Mouse (Mus musculus) liver, embryonic 11.5 days (tissue): ENCODE results near the gene Inpp5k. TPM values are rescaled to one million over a fixed set of nuclear protein-coding genes. Genes with fewer than 3 reads are reported as not detected.

ENCODE experiments used
- ATAC-seq: fragments of 200-750 bp; cut with Nextera tagmentation; replicated peaks from 2 replicates; pipeline ENCODE4 v1.8.0; 2017; ENCODE audit warnings: moderate number of reproducible peaks, mild to moderate bottlenecking, moderate TSS enrichment, moderate library complexity; ENCODE audit not compliant: low FRiP score
- DNase-seq: peaks from one replicate; pipeline ENCODE4 v3.0.0-alpha.2; 2017; ENCODE audit warnings: low spot score
- H3K27ac ChIP-seq: fragments of 300-500 bp; sonication (generic); 2 replicates; pipeline ENCODE4 v1.5.1; 2014; ENCODE audit warnings: mild to moderate bottlenecking, low read depth, low read length, control low read depth
- H3K27me3 ChIP-seq: fragments of 300-500 bp; sonication (generic); replicated peaks from 2 replicates; pipeline ENCODE4 v1.6.1; 2014; ENCODE audit warnings: low read length, mixed read lengths; ENCODE audit not compliant: control insufficient read depth, insufficient read depth
- H3K36me3 ChIP-seq: fragments of 300-500 bp; sonication (generic); 2 replicates; pipeline ENCODE4 v1.6.1; 2014; ENCODE audit warnings: mild to moderate bottlenecking, low read length, moderate library complexity, mixed read lengths; ENCODE audit not compliant: control insufficient read depth, insufficient read depth
- H3K4me1 ChIP-seq: fragments of 300-500 bp; sonication (generic); replicated peaks from 2 replicates; pipeline ENCODE4 v1.6.1; 2014; ENCODE audit warnings: low read length, mixed read lengths; ENCODE audit not compliant: control insufficient read depth, insufficient read depth
- H3K4me2 ChIP-seq: fragments of 300-500 bp; sonication (generic); 2 replicates; pipeline ENCODE4 v1.6.1; 2014; ENCODE audit warnings: mild to moderate bottlenecking, control low read depth, moderate library complexity
- H3K4me3 ChIP-seq: fragments of 300-500 bp; sonication (generic); 2 replicates; pipeline ENCODE4 v1.5.1; 2014; ENCODE audit warnings: low read depth, low read length, control low read depth
- H3K9ac ChIP-seq: fragments of 300-500 bp; sonication (generic); 2 replicates; pipeline ENCODE4 v1.6.1; 2014; ENCODE audit warnings: low read depth, low read length, control low read depth
- H3K9me3 ChIP-seq: fragments of 300-500 bp; sonication (generic); 2 replicates; pipeline ENCODE4 v1.6.1; 2016; ENCODE audit warnings: low read length, inconsistent platforms, mixed read lengths; ENCODE audit not compliant: control insufficient read depth
- WGBS: fragments of 180-500 bp; shearing (Covaris S2); extraction: QIAGEN DNeasy Blood & Tissue Kit; methylation state at CpG from one replicate; pipeline ENCODE4 v1.1.7; 2014; 5-methylcytosine and 5-hydroxymethylcytosine counted together
- polyA plus RNA-seq: library from polyadenylated mRNA; unstranded; fragments of >200 nt; fragmentation: Nextera tagmentation; extraction: Ambion mirVana; gene quantifications from 2 replicates; pipeline ENCODE4 v1.2.1, GENCODE M21; 2014

Gene Inpp5k
- polyA plus RNA-seq = 21.9 and 22.2 TPM in 2 replicates

- H3K4me3 ChIP-seq = peak within 1 kb of the TSS; percentile 89
- peak within 1 kb of the TSS; percentile 74 for H3K27ac ChIP-seq
- peaks cover 16% of the 10 kb centered on the region for H3K4me1 ChIP-seq
- under 1% methylated on average over 53 of the region's 53 CpGs for WGBS
- peaks cover 17% of the 10 kb centered on the region for H3K36me3 ChIP-seq
- peak within 1 kb of the TSS; percentile 94 for H3K4me2 ChIP-seq
- H3K9ac ChIP-seq = peak within 1 kb of the TSS; percentile 85
- no peaks in the 10 kb centered on the region for H3K27me3 ChIP-seq
- ATAC-seq = peak; percentile 99
- DNase-seq = peak; percentile 91
- no peaks in the 10 kb centered on the region for H3K9me3 ChIP-seq
Measured at GRCm38 (mm10) chr11:75630645-75631229, at the start of gene Inpp5k. Gene Inpp5k (plus strand): TSS chr11:75630988.

GRCm38 (mm10) chr11:75581495-75582149 lies 49.2 kb upstream of the Inpp5k start:
- H3K27me3 ChIP-seq = no peaks in the 10 kb centered on the region
- DNase-seq (no peak), ATAC-seq (no peak)
- H3K4me1 ChIP-seq = no peaks in the 10 kb centered on the region
- H3K36me3 ChIP-seq = no peaks in the 10 kb centered on the region
- H3K4me3 ChIP-seq = no peak overlapping the region
- H3K27ac ChIP-seq = no peak overlapping the region
- 93% methylated on average over 7 of the region's 7 CpGs for WGBS
- H3K4me2 ChIP-seq = no peak overlapping the region
- H3K9me3 ChIP-seq = no peaks in the 10 kb centered on the region
- H3K9ac ChIP-seq = no peak overlapping the region

- Histone ChIP-seq H3K36me3 (no peaks in the 10 kb centered on the region), H3K27ac (no peak overlapping the region), H3K4me3 (no peak overlapping the region), H3K4me1 (peaks cover under 1% of the 10 kb centered on the region; the same call in 1 of the 2 replicates), H3K9me3 (no peaks in the 10 kb centered on the region), H3K27me3 (no peaks in the 10 kb centered on the region), H3K4me2 (no peak overlapping the region), H3K9ac (no peak overlapping the region)
- DNase-seq (no peak), ATAC-seq (no peak)
- 65% methylated on average over 2 of the region's 2 CpGs for WGBS
Measured at GRCm38 (mm10) chr11:75583521-75583920, 47.3 kb upstream of the Inpp5k start.

GRCm38 (mm10) chr11:75585061-75585460 lies 45.7 kb upstream of the Inpp5k start:
- no peak overlapping the region for H3K27ac ChIP-seq
- WGBS = 54% methylated on average over 4 of the region's 4 CpGs

GRCm38 (mm10) chr11:75585978-75586377 lies 44.8 kb upstream of the Inpp5k start:
- DNase-seq (no peak), ATAC-seq (no peak)
- no peaks in the 10 kb centered on the region for H3K27me3 ChIP-seq
- WGBS = 72% methylated on average over 5 of the region's 5 CpGs
- no peaks in the 10 kb centered on the region for H3K9me3 ChIP-seq
- H3K4me3 ChIP-seq = no peak overlapping the region
- H3K36me3 ChIP-seq = no peaks in the 10 kb centered on the region
- no peak overlapping the region for H3K27ac ChIP-seq
- H3K4me1 ChIP-seq = peaks cover 10% of the 10 kb centered on the region
- H3K4me2 ChIP-seq = no peak overlapping the region
- H3K9ac ChIP-seq = no peak overlapping the region

More at GRCm38 (mm10) chr11:75585061-75585460, 45.7 kb upstream of the Inpp5k start:
- DNase-seq = no peak
- Histone ChIP-seq H3K36me3 (no peaks in the 10 kb centered on the region), H3K4me2 (no peak overlapping the region), H3K9me3 (no peaks in the 10 kb centered on the region), H3K9ac (no peak overlapping the region), H3K4me3 (no peak overlapping the region), H3K27me3 (no peaks in the 10 kb centered on the region), H3K4me1 (peaks cover 10% of the 10 kb centered on the region)
- ATAC-seq = no peak

- H3K36me3 ChIP-seq = peaks cover 2% of the 10 kb centered on the region; the same call in 1 of the 2 replicates
- 81% methylated on average over 5 of the region's 5 CpGs for WGBS
- H3K4me1 ChIP-seq = peaks cover 13% of the 10 kb centered on the region
- H3K27me3 ChIP-seq = no peaks in the 10 kb centered on the region
- no peak for DNase-seq
- no peak for ATAC-seq
- no peak overlapping the region for H3K4me3 ChIP-seq
- no peak overlapping the region for H3K4me2 ChIP-seq
- H3K9me3 ChIP-seq = no peaks in the 10 kb centered on the region
- no peak overlapping the region for H3K27ac ChIP-seq
- H3K9ac ChIP-seq = no peak overlapping the region
Measured at GRCm38 (mm10) chr11:75586963-75587362, 43.8 kb upstream of the Inpp5k start.

- peak within 1 kb of the TSS; percentile 78 for H3K27ac ChIP-seq
- peaks cover 13% of the 10 kb centered on the region for H3K4me1 ChIP-seq
- peak within 1 kb of the TSS; percentile 90 for H3K4me3 ChIP-seq
- peak within 1 kb of the TSS; percentile 96 for H3K4me2 ChIP-seq
- H3K27me3 ChIP-seq = no peaks in the 10 kb centered on the region
- peak within 1 kb of the TSS; percentile 85 for H3K9ac ChIP-seq
- 4% methylated on average over 49 of the region's 49 CpGs for WGBS
- no peaks in the 10 kb centered on the region for H3K9me3 ChIP-seq
- ATAC-seq (peak; percentile 90), DNase-seq (peak; percentile 91)
- peaks cover 9% of the 10 kb centered on the region for H3K36me3 ChIP-seq
Measured at GRCm38 (mm10) chr11:75587493-75588284, 43.1 kb upstream of the Inpp5k start, which contains the start of gene Pitpna. Gene Pitpna (plus strand): TSS chr11:75588097.

- DNase-seq (peak; percentile 39), ATAC-seq (peak; percentile 70)
- H3K4me1 ChIP-seq = peaks cover 13% of the 10 kb centered on the region
- peak overlapping the region; percentile 78 for H3K27ac ChIP-seq
- no peaks in the 10 kb centered on the region for H3K27me3 ChIP-seq
- peaks cover 16% of the 10 kb centered on the region for H3K36me3 ChIP-seq
- H3K4me3 ChIP-seq = peak overlapping the region; percentile 90
- peak overlapping the region; percentile 96 for H3K4me2 ChIP-seq
- H3K9me3 ChIP-seq = no peaks in the 10 kb centered on the region
- peak overlapping the region; percentile 85 for H3K9ac ChIP-seq
- WGBS = under 1% methylated on average over 37 of the region's 37 CpGs
Measured at GRCm38 (mm10) chr11:75588285-75588941, 42.4 kb upstream of the Inpp5k start.
